Mouse (Mus musculus) hematopoietic multipotent progenitor cell, adult 10-12 weeks (in vitro differentiated cells): ENCODE measurements around the gene Rgl2. TPM values are rescaled to one million over a fixed set of nuclear protein-coding genes. Genes with fewer than 3 reads are reported as not detected.

ENCODE experiments used
- polyA plus RNA-seq: library from polyadenylated mRNA; stranded (reverse); fragments of >175 nt; gene quantifications from 2 replicates; pipeline ENCODE4 v1.2.3, GENCODE M21; 2012; ENCODE audit warnings: low replicate concordance

Gene Rgl2
- 344 and 699 TPM in 2 replicates for polyA plus RNA-seq

DNA sequence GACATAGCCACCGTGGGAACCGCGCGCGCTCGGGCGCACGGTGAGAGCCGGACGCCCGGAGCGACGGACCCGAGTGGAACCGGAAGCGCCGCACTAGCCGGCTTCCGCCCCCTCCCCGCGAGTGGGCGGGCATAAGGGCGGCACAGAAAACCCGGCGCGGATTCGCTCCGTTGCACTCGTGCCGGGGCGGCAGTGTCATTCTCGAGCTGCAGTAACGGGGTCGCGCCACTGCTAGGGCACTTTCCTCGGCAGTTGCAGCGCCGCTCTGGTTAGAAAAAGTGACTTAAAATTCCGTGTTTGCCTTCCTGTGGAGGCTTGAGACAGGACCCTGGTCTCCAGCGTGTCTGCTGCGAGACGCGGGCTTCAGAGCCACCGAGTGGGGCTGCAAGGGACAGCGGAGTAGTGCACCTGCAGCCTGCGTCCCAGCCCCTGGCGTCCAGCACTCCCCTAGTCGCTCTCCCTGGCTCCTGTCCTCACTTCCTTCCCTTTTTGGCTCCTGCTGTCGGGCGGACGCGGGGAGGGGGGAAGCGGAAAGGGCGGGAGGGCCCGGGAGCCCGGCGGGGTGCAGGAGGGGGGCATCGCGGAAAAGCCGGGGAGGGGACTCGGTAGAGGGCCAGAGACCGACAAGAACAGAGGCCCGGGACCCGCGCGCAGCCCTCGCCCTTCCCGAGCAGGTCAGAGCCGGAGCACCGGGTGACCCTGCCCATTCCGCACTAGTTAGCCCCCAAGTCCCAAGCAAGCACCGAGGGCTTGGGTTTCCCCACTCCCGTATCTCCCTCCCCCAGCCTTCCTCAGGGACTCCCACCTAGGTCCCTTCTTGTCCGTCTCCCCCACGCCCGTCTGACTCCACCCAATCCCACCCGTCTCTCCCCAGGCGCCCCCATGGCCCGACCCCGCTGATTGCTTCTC, at the start of gene Rgl2:
TSS of gene Rgl2 (plus strand) at position 173 of the 909 bp plus-strand sequence.

DNA sequence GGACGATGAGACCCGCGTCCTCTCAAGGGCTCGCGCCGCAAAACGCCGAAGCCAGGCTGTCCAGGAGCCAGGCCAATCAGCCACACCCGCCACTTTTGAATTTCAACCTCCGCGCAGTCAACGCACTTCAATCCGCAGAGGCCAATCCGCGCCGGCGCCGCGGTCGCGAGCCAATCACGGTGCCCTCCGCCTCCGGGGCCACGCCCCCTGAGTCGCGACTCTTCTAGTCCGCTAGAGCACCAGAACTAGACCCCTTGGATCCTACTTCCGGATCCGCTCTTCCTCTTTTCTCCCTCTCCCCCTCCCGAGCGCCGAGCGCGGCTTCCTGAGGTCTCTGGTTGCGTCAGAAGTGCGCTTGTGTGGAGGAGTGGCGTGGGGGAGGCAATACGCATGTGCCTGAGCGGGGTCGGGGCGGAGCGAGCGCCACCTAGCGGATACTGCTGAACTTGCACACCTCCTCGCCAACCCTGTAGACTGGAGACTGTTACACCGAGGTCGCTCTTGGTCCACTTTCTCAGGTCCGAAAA, 38.7 kb upstream of the Rgl2 start, which contains the start of gene Kifc1:
TSS of gene Kifc1 (minus strand) at position 129 of the 527 bp plus-strand sequence.

DNA sequence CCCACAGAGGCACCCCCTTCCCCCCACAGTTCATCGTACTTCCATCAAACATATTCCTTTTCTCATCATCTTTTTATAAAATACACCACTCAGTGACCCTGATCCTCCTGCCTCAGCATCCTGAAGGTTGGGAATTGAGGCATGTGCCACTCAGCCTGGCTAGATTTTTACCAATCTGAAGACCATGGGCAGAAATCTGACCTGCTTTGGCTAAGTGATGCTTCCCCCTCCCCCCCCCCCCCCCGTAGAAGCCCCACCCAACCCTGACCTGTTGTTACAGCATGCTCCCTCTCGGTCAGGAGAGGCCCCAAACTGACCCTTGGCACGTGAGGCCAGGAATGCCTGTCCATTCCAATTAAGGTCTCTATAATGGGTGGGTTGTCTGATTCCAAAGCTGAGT, 24.5 kb upstream of the Rgl2 start, which contains the start of gene Platr17:
TSS of gene Platr17 (plus strand) at position 301 of the 400 bp plus-strand sequence.

DNA sequence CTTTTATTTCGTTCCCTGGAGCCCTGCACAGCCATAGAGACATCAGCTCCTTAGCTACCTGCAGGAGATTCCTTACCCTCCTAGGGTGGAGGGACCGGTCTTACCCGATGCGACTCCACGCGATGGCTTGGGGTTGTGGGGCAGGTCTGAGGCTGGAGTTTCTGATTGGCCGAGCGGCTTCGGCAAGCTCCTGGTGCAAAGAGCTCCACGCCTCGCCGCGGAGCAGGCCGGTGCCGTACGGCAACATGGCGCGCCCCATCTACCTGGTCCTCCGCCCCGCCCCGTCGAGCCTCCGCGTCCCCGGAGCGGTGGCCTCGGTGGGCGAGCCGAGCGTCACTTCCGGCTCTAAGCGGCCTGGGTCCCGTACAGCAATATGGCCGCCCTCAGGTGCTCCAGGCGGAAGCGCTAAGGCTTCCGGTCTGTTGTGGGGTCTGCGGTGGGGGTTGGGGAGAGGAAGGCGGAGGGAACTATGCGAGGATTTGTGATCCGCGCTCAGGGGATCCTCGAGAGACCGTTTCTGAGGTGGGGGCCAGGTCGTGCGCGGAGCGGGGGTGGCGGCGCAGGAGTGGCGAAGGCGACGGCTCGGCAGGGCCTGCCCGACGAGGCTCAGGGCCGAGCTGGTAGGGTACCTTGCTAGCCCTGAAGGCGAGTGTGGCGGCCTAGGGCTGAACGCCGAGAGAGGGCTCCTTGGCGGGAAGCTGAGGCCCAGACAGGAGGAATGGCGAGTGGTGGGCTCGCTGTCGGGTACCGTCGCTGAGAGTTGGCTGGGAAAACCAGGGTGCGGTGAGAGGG, 20.1 kb upstream of the Rgl2 start, which contains the start of gene Daxx:
TSS of gene Daxx (plus strand) at position 338 of the 792 bp plus-strand sequence.

DNA sequence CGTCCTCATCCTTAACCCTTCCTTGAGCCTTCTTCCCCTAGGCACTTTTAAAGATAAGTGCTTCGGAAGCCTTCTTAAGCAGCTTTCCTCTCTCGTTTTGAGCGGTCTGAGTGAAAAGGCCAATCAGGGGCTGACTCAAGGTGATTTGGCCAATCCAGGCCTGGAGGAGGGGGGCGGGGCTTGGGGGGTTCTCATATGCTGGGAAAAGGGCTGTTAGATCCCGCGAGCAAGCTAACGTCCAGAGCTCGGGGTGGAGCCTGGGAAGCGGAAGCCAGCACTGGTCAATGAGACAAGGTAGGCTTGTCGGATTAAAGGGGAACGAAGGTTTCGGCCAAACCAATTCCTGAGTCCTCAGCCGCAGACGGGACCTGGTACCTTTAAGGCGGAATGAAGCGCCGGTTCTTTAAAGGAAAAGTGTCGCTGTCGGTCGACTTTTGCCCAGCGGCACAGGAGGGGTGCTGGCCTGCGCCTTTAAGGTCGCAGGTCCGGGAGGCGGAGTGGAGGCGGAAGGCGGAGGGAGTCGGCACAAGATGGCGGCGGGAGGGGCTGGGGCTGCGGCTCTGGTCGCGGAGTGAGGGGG, 13.6 kb upstream of the Rgl2 start, which contains the start of the genes Tapbp and Zbtb22:
TSS of gene Tapbp (plus strand) at position 229 of the 580 bp plus-strand sequence.
TSS of gene Zbtb22 (plus strand) at position 234 of the 580 bp plus-strand sequence.

DNA sequence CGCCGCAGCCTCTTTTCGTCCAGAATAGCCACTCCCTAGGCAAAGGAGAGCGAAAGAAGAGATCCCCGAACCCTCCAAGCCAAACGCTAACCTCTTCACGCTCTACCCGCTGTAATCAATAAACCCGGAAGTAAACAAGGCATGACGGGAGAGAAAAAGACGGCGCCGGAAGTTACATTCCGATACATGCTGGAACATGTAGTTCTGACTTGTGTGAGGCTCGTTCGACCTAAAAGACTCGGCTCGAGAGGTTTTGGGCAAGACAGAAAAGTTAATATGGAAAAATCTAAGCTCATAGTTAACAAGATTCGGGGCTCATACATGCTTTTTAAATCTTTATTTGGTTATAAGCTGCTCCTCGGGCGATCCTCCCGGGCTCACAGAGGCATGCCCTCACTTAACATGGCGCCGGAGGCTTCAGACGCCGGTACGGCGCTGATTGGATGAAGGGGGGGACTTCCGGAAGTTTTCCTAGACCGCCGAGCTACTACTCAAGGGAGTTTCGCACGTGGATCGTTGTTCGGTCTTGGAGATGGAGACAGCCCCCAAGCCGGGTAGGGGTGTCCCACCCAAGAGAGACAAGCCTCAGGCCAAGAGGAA, 11.0 kb downstream of the Rgl2 start, which contains the start of the genes Pfdn6 and Wdr46:
TSS of gene Pfdn6 (minus strand) at position 138 of the 600 bp plus-strand sequence.
TSS of gene Wdr46 (plus strand) at position 455 of the 600 bp plus-strand sequence.

DNA sequence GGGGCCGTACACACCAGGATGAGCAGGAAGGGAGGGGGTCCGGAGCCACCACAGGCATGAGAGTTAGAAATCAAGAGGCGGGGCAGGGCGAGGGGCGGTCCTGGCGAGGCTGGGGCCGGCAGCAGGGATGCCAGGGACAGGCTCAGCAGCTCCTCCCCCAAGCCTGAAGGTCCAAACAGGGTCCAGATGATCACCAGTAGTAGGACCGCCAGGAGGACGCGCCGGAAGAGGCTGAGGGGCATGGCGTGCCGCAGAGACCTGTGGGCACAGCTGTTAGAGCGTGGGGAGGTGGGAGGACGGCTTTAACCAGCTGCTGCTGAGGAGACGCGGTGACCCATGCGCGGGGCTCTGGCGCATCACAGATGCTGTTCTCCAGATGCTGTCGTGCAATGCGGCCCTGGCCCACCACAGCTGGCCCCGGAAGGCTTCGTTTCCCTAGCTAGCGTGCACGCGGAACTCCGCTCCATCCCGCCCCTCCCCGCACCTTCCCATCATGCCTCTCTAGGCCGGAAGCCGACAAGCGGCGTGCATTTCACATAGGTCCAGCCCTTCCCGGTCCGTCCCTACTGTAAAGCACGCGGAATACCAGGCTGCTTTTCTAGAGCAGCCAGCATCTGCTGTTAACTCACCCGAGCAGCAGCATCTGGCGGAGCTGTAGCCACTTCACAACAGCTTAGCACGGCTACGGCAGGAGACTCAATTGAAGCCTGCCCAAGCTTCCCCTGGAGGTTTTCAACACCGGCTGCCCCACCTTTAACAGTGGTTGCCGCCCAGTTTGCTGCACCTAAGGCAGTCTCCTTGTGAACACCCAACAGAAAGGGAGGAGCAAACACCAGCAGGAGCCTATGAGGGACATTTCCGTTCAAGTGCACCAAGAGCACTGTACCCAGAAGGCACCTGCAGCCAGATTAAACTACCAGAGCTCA, 21.9 kb downstream of the Rgl2 start, which contains the start of gene B3galt4:
TSS of gene B3galt4 (minus strand) at position 468 of the 926 bp plus-strand sequence.

DNA sequence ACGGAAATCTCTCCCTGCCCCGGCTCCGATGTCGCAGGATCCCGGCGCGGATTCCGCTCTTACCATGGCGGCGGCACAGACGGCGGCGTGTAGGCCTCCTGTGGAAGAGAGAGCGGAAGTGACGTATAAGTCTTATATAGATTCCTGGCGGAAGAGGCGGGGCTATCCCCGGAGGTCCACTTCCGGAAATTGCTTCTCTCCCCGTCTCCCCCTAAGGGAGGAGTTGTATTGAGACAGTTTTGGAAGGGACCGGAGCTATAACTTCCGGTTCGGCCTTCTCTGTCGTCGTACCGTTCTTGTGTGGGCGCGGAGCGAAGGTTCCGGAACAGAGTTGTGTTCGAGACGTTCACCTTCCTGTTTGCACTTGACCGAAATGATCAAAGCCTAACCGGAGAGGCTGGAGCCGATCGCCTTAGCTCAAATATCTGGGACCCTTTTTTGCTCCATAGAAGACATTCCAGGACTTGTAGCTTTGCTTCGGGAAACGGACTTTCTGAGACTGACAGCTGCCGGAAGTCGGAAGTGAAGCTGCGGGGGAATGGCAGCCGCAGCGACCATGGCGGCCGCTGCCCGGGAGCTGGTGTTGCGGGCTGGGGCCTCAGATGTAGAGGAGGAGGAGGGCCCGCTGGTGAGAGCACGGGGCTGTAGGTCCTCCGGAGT, 26.3 kb downstream of the Rgl2 start, which contains the start of the genes Vps52 and Rps18:
TSS of gene Vps52 (plus strand) at position 258 of the 660 bp plus-strand sequence.
TSS of gene Rps18 (minus strand) at position 447 of the 660 bp plus-strand sequence.

Other genes starting within 250 kb of the Rgl2 start
- gene Hnrnpm, start 242.7 kb upstream of the Rgl2 start, polyA plus RNA-seq = 541 and 779 TPM in 2 replicates
- gene March2, start 210.9 kb upstream of the Rgl2 start, polyA plus RNA-seq = 44.5 and 158 TPM in 2 replicates
- 143 and 241 TPM in 2 replicates for gene Rab11b, start 169.0 kb upstream of the Rgl2 start, polyA plus RNA-seq
- gene Angptl4, start 147.7 kb upstream of the Rgl2 start, polyA plus RNA-seq = 1.6 and 3.1 TPM in 2 replicates
- 1.7 and 2.4 TPM in 2 replicates for gene Kank3, start 119.0 kb upstream of the Rgl2 start, polyA plus RNA-seq
- 248 and 4,845 TPM in 2 replicates for gene Rps28, start 105.0 kb upstream of the Rgl2 start, polyA plus RNA-seq
- 396 and 428 TPM in 2 replicates for gene Ndufa7, start 105.0 kb upstream of the Rgl2 start, polyA plus RNA-seq
- 7.4 and 13.7 TPM in 2 replicates for gene Cd320, start 86.5 kb upstream of the Rgl2 start, polyA plus RNA-seq
- gene Gm7029, start 55.7 kb upstream of the Rgl2 start, polyA plus RNA-seq = not detected in 2 replicates
- gene Kifc1, start 38.9 kb upstream of the Rgl2 start, polyA plus RNA-seq = 8.0 and 16.7 TPM in 2 replicates
- gene Platr17, start 24.4 kb upstream of the Rgl2 start, polyA plus RNA-seq = not detected in 2 replicates
- gene Daxx, start 20.1 kb upstream of the Rgl2 start, polyA plus RNA-seq = 44.3 and 55.2 TPM in 2 replicates
- 1,240 and 2,267 TPM in 2 replicates for gene Tapbp, start 13.6 kb upstream of the Rgl2 start, polyA plus RNA-seq
- gene Zbtb22, start 13.6 kb upstream of the Rgl2 start, polyA plus RNA-seq = 63.9 and 83.1 TPM in 2 replicates
- 74.4 and 96.8 TPM in 2 replicates for gene Pfdn6, start 10.8 kb downstream of the Rgl2 start, polyA plus RNA-seq
- 59.7 and 181 TPM in 2 replicates for gene Wdr46, start 11.1 kb downstream of the Rgl2 start, polyA plus RNA-seq
- 33.9 and 69.4 TPM in 2 replicates for gene B3galt4, start 21.9 kb downstream of the Rgl2 start, polyA plus RNA-seq
- gene Vps52, start 26.3 kb downstream of the Rgl2 start, polyA plus RNA-seq = 65.1 and 130 TPM in 2 replicates
- 30.7 and 202 TPM in 2 replicates for gene Rps18, start 26.5 kb downstream of the Rgl2 start, polyA plus RNA-seq
- gene H2-K1, start 70.8 kb downstream of the Rgl2 start, polyA plus RNA-seq = 1,004 and 3,373 TPM in 2 replicates
- 49.6 and 111 TPM in 2 replicates for gene Ring1, start 95.1 kb downstream of the Rgl2 start, polyA plus RNA-seq
- gene H2-Ke6, start 98.5 kb downstream of the Rgl2 start, polyA plus RNA-seq = 67.5 and 266 TPM in 2 replicates
- 46.1 and 74.3 TPM in 2 replicates for gene Slc39a7, start 102.1 kb downstream of the Rgl2 start, polyA plus RNA-seq
- gene Rxrb, start 102.3 kb downstream of the Rgl2 start, polyA plus RNA-seq = 155 and 353 TPM in 2 replicates
- 14.4 and 54.0 TPM in 2 replicates for gene Col11a2, start 109.9 kb downstream of the Rgl2 start, polyA plus RNA-seq
- gene H2-Oa, start 162.8 kb downstream of the Rgl2 start, polyA plus RNA-seq = 55.1 and 259 TPM in 2 replicates
- 140 and 479 TPM in 2 replicates for gene H2-DMa, start 190.0 kb downstream of the Rgl2 start, polyA plus RNA-seq
- gene Brd2, start 193.1 kb downstream of the Rgl2 start, polyA plus RNA-seq = 377 and 424 TPM in 2 replicates
- gene H2-DMb2, start 213.8 kb downstream of the Rgl2 start, polyA plus RNA-seq = 454 and 462 TPM in 2 replicates
- gene H2-DMb1, start 223.5 kb downstream of the Rgl2 start, polyA plus RNA-seq = 22.9 and 41.1 TPM in 2 replicates